Mouse (Mus musculus) liver, postnatal 0 days (tissue): ENCODE data around the gene Lzts2.

Experiments
- CTCF ChIP-seq: sonication (generic); IDR thresholded peaks from 2 replicates; pipeline ENCODE4 v1.5.1; 2016; ENCODE audit warnings: antibody characterized with exemption, low read depth
- EP300 ChIP-seq: IDR thresholded peaks from 2 replicates; pipeline ENCODE4 v1.6.1; 2016; ENCODE audit warnings: antibody characterized with exemption, low read depth, mild to moderate bottlenecking

GRCm38 (mm10) chr19:45056908-45057698 is 42.9 kb downstream of the Lzts2 start:
- TF ChIP-seq CTCF (no peak), EP300 (no peak)
